Mouse (Mus musculus): Measurements from ENCODE around the gene Esrra. TPM values are rescaled to one million over a fixed set of nuclear protein-coding genes. Genes with fewer than 3 reads are reported as not detected.

Gene Esrra
- polyA plus RNA-seq, 1 experiment: 103 TPM

GRCm38 (mm10) chr19:6933102-6933435 is 11.5 kb upstream of the Esrra start:
- peak in 1 of 2 experiments; percentile 49 for DNase-seq
- H3K27ac ChIP-seq (ENCODE audit: insufficient read depth, low read length): no peak overlapping the region
- TF ChIP-seq CTCF (IDR thresholded peaks at IDR 0.05; ENCODE audit: borderline replicate concordance, insufficient read depth, low read depth, low read length) (no peak), POLR2A (IDR thresholded peaks at IDR 0.05; ENCODE audit: borderline replicate concordance, insufficient read depth, low read length) (no peak)
- H3K4me1 ChIP-seq (ENCODE audit: control insufficient read depth, insufficient read depth, low read length): peaks cover 11% of the 10 kb centered on the region
- WGBS: 53% methylated on average over 4 of the region's 4 CpGs
- no peak overlapping the region for H3K4me3 ChIP-seq (replicated peaks; ENCODE audit: insufficient read depth, low read depth, low read length)
- no peaks in the 10 kb centered on the region for H3K27me3 ChIP-seq (ENCODE audit: control insufficient read depth, insufficient read depth, low read length)

GRCm38 (mm10) chr19:6932018-6932417 is 10.4 kb upstream of the Esrra start:
- no peak overlapping the region for H3K4me3 ChIP-seq (replicated peaks; ENCODE audit: insufficient read depth, low read depth, low read length)

DNA sequence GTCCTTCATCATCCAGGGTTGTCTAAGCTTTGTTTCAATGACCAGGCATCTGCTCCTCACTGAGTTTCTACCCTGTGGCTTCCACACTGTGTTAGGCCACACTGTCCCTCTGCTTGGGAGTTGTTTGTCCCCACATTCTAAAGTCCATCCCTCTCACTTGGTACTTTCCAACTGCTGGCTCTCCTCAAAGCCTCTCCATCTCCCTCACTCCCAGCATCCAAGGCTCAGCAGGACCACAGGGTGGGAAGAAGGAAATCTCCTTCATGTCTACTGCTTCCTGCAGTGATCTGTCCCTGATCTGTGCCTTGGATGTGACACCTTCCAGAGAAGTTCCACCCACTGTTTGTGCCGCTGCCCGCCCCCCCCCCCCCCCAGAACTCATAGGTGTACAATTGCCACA is 9.4 kb upstream of the Esrra start:
- Histone ChIP-seq H3K4me1 (ENCODE audit: control insufficient read depth, insufficient read depth, low read length) (peaks cover 5% of the 10 kb centered on the region), H3K27me3 (ENCODE audit: control insufficient read depth, insufficient read depth, low read length) (no peaks in the 10 kb centered on the region; the same call in 1 of the 2 replicates), H3K4me3 (replicated peaks; ENCODE audit: insufficient read depth, low read depth, low read length) (no peak overlapping the region), H3K27ac (ENCODE audit: insufficient read depth, low read length) (no peak overlapping the region)
- DNase-seq: peak in 1 of 2 experiments; percentile 42
- TF ChIP-seq POLR2A (IDR thresholded peaks at IDR 0.05; ENCODE audit: borderline replicate concordance, insufficient read depth, low read length) (no peak), CTCF (IDR thresholded peaks at IDR 0.05; ENCODE audit: borderline replicate concordance, insufficient read depth, low read depth, low read length) (no peak)
- 27% methylated on average over 2 of the region's 2 CpGs for WGBS

More at GRCm38 (mm10) chr19:6932018-6932417, 10.4 kb upstream of the Esrra start:
- Histone ChIP-seq H3K4me1 (ENCODE audit: control insufficient read depth, insufficient read depth, low read length) (peaks cover 5% of the 10 kb centered on the region), H3K27ac (ENCODE audit: insufficient read depth, low read length) (no peak overlapping the region), H3K27me3 (ENCODE audit: control insufficient read depth, insufficient read depth, low read length) (no peaks in the 10 kb centered on the region; the same call in 1 of the 2 replicates)
- TF ChIP-seq CTCF (IDR thresholded peaks at IDR 0.05; ENCODE audit: borderline replicate concordance, insufficient read depth, low read depth, low read length) (no peak), POLR2A (IDR thresholded peaks at IDR 0.05; ENCODE audit: borderline replicate concordance, insufficient read depth, low read length) (no peak)
- DNase-seq: no peak
- WGBS: 88% methylated on average over 1 of the region's 1 CpGs

DNA sequence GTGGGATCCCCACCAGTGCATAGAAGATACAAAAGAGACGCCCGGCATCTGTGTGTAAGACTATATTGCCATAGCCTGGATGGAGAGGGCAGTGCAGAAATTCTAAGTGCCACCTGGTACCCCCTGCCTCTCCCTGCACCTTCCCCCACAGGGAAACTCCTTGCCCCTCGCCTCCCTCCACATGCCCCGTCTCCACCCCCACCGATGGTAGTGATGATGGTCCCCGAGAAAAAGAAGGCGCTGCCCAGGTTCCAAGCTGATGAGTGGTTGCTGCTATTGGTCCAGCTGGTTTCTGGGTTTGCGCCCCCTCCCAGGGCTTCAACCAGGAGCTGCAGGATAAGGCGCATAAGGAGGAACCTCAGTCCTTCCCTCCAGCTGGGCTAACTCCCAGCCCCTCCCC is 6.5 kb upstream of the Esrra start:
- 19% methylated on average over 9 of the region's 9 CpGs for WGBS
- H3K4me1 ChIP-seq (ENCODE audit: control insufficient read depth, insufficient read depth, low read length): no peaks in the 10 kb centered on the region; the same call in 1 of the 2 replicates
- H3K4me3 ChIP-seq (replicated peaks; ENCODE audit: insufficient read depth, low read depth, low read length): no peak overlapping the region
- no peaks in the 10 kb centered on the region; the same call in 1 of the 2 replicates for H3K27me3 ChIP-seq (ENCODE audit: control insufficient read depth, insufficient read depth, low read length)
- DNase-seq: no peak
- TF ChIP-seq CTCF (IDR thresholded peaks at IDR 0.05; ENCODE audit: borderline replicate concordance, insufficient read depth, low read depth, low read length) (no peak), POLR2A (IDR thresholded peaks at IDR 0.05; ENCODE audit: borderline replicate concordance, insufficient read depth, low read length) (no peak)
- no peak overlapping the region for H3K27ac ChIP-seq (ENCODE audit: insufficient read depth, low read length)

DNA sequence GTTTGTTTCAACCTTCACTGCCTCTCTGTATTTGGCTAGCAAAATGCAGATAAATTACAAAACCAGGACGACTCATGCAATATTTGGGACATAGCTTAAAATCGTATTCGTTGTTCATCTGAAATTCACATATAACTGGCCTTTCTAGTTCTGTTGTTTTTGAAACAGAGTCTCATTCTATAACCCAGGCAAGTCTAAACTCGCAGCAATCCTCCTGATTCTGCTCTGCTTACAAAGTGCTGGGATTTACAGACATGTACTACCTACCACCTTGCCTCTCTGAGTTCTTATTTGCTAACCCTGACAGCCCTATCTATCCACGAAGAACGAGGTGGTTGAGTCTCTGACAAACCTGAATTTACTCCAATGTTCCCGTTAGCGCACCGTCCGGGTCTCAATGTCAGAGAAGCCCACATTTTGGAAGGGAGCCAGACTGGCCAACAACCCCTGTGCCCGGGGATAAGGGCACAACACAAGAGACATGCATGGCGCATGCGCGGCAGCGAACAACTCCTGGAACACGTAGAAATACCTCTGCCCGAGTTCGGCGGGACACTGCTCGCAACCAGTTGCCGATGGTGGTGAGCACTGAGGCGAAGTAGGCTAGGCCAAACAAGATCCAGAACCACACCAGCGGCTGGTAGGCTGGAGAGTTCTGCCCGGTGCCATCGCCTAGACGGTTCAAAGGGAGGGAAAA is 5.1 kb upstream of the Esrra start:
- TF ChIP-seq CTCF (IDR thresholded peaks at IDR 0.05; ENCODE audit: borderline replicate concordance, insufficient read depth, low read depth, low read length) (no peak), POLR2A (IDR thresholded peaks at IDR 0.05; ENCODE audit: borderline replicate concordance, insufficient read depth, low read length) (no peak)
- DNase-seq: no peak
- H3K4me1 ChIP-seq (ENCODE audit: control insufficient read depth, insufficient read depth, low read length): peaks cover 4% of the 10 kb centered on the region; the same call in 1 of the 2 replicates
- no peaks in the 10 kb centered on the region; the same call in 1 of the 2 replicates for H3K27me3 ChIP-seq (ENCODE audit: control insufficient read depth, insufficient read depth, low read length)
- 40% methylated on average over 26 of the region's 26 CpGs for whole genome bisulfite sequencing
- no peak overlapping the region for H3K4me3 ChIP-seq (replicated peaks; ENCODE audit: insufficient read depth, low read depth, low read length)
- H3K27ac ChIP-seq (ENCODE audit: insufficient read depth, low read length): no peak overlapping the region

DNA sequence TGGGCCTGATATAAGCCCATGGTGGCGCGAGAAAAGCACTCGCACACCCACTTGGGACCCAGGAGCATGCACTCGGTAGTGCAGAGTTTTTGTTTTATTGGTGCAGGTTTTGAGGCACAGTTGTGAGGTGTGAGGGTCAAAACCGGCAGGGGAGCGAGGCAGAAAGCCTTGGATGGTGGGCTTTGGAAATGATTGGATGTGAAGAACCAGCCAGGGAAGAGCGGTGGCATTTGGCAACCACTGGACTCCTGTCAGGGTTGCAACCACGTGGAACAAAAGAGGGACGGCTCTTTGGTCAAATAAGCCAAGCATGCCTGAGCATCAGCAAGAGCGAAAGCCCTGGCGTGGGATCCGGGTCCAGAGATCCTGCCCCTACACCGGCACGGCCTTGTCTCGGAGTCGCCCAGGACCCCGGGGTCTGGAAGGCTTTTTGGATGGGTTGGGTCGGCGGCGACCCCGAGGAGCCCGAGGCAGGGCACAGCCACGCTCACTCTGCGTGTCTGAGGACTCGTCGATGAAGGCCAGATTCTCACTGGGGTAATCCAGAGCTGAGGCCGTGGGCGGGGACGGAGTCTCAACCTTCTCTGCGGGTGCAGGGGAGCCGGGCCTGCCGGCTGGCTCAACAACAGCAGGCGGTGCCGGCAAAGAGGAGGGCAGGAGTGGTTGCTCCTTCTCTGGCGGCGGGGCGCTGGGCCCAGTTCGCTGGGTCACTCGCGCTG is 4.2 kb upstream of the Esrra start:
- WGBS: 30% methylated on average over 40 of the region's 40 CpGs
- Histone ChIP-seq H3K27ac (ENCODE audit: insufficient read depth, low read length) (no peak overlapping the region), H3K4me3 (replicated peaks; ENCODE audit: insufficient read depth, low read depth, low read length) (no peak overlapping the region)

DNA sequence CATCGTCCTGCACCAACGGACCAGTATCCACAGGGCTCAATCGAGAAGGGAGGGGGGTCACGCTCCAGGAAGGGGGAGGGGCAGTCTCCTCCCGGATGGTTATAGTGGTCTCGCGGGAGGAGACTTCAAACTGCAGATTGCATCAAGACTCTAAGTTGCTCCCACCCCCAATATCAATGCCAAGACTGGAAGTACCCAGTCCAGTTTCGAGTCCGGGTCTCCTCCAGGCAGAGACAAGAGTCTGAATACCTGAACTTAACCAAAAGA is 3.6 kb upstream of the Esrra start, which contains the start of gene Catsperz:
Catsperz (minus strand) TSS at position 74 of the 267 bp plus-strand sequence.
- no peak within 1 kb of the TSS for H3K27ac ChIP-seq (ENCODE audit: insufficient read depth, low read length)
- TF ChIP-seq POLR2A (IDR thresholded peaks at IDR 0.05; ENCODE audit: borderline replicate concordance, insufficient read depth, low read length) (no peak), CTCF (IDR thresholded peaks at IDR 0.05; ENCODE audit: borderline replicate concordance, insufficient read depth, low read depth, low read length) (no peak)
- H3K27me3 ChIP-seq (ENCODE audit: control insufficient read depth, insufficient read depth, low read length): no peaks in the 10 kb centered on the region; the same call in 1 of the 2 replicates
- peaks cover 5% of the 10 kb centered on the region; the same call in 1 of the 2 replicates for H3K4me1 ChIP-seq (ENCODE audit: control insufficient read depth, insufficient read depth, low read length)
- H3K4me3 ChIP-seq (replicated peaks; ENCODE audit: insufficient read depth, low read depth, low read length): peak within 1 kb of the TSS; percentile 13
- WGBS: 5% methylated on average over 9 of the region's 9 CpGs
- no peak for DNase-seq

More for the DNA sequence above, 4.2 kb upstream of the Esrra start:
- H3K4me1 ChIP-seq (ENCODE audit: control insufficient read depth, insufficient read depth, low read length): peaks cover 4% of the 10 kb centered on the region; the same call in 1 of the 2 replicates
- peak in 1 of 2 experiments; percentile 33 for DNase-seq
- H3K27me3 ChIP-seq (ENCODE audit: control insufficient read depth, insufficient read depth, low read length): no peaks in the 10 kb centered on the region; the same call in 1 of the 2 replicates
- no peak for TF ChIP-seq CTCF (IDR thresholded peaks at IDR 0.05; ENCODE audit: borderline replicate concordance, insufficient read depth, low read depth, low read length)
- TF ChIP-seq POLR2A (IDR thresholded peaks at IDR 0.05; ENCODE audit: borderline replicate concordance, insufficient read depth, low read length): no peak

All from cerebellum, adult 2 months (tissue).